Mouse (Mus musculus) heart, adult 18-20 months (tissue): ENCODE data around the gene Rbms3. TPM values are rescaled to one million over a fixed set of nuclear protein-coding genes. Genes with fewer than 3 reads are reported as not detected.

Source experiments
- DNase-seq, 2 experiments: peaks; one replicate each; pipeline ENCODE4 v3.0.0; 2021 to 2022; ENCODE audit warnings: mixed read lengths in 1 of 2
- total RNA-seq, 2 experiments: library from RNA; stranded (reverse); gene quantifications; 2 replicates each; pipeline ENCODE4 v1.2.3; 2021

The Rbms3 gene
- total RNA-seq, 2 experiments from 2014 or later: 7.3 to 9.5 TPM

DNA sequence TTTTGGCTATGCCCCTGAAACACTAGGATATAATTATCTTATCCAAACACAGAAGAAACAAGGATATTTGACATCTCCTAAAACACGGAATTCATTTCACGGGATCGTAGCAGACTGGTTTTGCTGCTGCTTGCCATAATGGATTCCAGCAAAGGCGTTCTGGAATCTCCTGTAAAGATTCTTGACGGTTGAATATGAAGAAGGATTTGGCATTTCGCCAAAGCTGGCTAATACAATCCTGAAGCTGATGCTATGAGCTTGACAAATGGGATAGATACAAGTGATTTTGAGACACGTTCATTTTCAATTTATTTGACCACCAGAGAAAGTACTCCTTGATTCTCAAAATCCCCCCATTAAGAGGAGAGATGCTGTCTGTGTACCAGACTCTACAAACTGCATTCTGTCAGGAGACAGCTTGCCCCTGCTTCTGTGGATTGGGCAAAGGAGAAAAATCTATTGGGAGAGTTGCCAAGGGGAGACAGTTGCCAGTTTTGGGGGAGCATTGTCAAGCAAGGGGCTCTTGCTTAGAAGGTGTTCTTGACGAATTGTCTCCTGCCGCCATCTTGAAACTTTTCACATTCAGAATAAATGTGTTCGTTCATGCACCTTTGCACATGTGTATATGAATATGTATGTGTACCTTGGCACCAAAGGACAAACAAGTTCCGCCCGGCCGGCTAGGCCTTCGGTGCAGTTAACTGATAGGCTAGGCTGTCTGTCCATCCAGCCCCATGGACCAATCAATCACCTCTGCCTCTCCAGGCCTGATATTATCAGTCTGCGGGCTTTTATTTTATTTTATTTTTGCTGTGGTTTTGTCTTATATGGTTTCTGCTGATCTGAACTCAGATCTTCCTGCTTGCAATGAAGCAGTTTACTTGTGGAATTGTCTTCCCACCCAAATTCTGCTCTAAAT is 442.3 kb downstream of the Rbms3 start:
- DNase-seq: no peak

DNA sequence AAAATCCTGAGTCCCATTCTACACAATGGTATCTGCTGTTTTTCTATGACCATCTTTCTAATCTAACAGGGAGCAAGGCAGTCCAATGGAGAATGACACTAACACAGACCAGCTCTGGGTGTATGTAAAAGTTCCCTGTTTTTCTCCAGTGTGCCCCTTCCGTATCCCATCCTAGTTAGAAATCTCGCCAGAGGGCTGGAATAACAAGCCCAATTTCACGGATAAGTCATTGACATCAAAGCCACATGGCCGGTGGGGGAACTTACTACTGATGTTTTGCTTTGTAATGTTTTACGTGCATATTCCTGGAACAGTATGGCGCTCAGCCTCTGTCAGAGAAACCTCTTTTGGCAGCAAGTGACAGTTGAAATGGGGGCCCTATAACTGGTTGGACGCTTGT is 449.1 kb downstream of the Rbms3 start:
- DNase-seq: no peak

DNA sequence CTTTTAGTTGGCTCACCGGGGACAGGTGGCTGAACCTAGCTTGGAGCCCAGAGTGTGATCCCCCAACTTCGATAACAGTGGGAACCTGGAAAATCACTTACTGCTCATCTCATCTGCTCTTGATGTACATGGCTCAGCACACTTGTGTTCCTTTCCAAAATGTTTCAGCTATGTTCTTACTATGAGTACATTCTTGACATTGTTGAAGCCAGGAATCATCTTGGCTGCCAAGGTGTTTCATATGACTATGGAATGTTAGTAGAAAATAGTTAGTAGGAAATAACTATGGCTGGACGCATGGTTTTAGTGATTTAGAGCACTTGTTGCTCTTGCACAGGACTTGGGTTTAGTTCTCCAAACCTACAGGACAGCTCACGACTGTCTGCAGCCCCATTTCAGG is 451.3 kb downstream of the Rbms3 start:
- DNase-seq: peak; percentile 12 to 21

DNA sequence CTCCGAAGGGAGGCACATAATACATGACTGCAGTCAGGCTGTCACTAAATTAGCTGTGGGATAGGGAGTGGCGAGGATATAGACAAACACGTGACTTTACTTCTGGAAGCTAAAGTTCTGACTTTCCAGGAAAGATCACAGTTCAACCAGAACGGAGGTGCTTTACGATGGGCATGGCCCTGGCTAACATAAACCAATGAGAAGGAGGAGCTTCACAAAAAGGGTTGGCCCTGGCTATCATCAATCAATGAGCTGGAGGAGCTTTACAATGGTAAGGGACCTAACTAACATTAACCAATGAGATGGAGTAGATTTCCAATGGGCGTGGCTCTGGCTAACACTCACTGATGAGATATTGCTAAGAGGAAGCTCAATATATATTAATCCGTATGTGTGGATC is 457.2 kb downstream of the Rbms3 start:
- no peak for DNase-seq

DNA sequence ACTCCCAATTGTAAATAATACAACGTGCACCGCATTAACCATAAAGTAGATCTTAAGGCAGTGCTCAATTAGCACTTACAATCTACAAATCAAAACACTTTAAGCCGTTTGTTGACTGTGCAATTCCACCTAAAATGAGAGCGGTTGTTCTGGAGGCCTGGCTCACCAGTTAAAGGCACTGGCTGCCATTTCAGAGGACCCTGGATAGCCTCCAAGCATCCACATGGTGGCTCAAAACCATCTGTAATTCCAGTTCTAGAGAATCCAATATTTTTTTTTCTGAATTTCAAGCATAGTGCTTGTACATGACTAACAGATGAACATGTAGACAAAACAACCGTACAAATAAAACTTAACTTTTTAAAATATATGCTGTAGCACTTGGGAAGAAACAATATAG is 460.5 kb downstream of the Rbms3 start:
- DNase-seq: peak in 1 of 2 experiments; percentile 36

DNA sequence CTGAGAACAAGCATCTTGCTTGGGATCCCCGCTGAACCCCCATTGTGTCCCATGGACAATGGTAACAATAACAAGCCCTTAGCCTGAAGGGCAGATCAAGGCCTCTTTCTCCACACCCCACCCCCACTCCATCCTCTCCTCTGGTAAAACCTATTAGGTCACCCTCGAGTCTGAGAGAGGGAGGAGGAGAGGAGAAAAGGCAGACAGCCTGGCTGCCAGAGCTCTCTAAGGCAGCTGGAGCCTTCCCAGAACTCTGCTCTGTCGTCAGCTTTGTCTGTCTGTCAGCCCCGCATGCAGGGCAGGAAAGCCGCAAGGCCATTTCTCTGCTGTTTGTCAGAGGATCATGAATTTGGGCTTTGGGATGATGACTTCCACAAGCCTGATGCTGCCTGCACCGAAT is 466.6 kb downstream of the Rbms3 start:
- peak; percentile 39 to 45 for DNase-seq

DNA sequence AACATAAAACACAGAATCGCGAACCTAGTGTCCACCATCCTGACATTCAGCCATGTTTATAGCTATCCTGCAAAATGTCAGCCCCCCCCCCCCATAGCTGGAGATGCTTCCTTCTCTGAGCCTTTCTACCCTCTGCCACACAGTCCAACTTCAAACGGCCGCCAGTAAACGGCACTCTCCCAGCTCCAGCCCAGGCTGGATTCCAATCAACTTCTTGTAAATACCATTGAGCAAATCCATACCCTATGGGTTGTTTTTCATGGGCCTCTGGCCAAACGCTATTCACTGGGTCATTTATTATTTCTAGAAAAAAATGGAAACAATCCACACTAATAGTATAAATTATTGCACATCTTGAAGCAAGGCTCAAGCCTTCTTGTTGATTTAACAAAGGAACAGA is 468.6 kb downstream of the Rbms3 start:
- no peak for DNase-seq

DNA sequence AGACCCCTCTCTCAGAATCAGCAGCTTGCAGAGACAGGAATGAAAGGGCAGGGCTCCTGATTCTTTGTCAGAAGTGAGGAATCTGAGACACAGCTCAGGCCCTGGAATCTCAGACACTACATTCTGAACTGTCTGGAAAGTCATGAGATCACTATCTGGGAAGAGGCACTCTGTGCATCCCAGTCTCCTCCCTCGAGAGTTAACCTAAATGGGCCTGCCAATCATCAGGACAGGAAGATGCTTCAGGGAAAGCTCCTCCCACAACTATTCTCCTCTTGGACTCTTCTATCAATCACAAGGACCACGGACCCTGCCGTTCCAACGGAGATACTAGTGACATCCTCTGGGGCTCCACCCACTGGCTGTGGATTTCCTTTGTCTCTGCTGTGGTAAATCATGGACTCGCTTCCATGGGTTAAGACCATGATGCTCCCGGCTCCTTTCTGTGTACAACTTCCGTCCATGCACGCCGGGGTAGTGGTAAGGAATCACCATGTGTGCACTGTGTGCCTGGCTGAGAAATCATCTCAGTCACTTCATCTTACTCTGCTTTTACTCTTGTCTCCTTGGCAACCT is 473.3 kb downstream of the Rbms3 start:
- DNase-seq: no peak

DNA sequence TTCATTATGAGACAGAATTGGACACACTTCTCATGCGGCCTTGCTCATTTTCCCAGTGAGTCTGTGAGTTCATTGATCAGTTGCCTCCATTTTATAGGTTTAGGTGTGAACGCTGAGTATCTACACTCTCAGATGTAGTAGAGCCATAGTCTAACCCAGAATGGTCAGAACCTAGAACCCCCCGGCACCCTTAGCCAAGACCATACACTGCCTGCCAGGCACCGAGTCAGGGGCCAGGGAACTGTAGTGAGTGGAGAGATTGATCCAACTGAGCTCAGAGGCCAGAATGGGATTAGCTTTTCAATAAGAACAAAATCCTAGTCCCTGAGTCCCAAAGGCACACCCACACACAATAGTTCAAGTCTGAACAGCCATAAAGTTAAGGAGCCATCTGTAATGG is 475.1 kb downstream of the Rbms3 start:
- no peak for DNase-seq

DNA sequence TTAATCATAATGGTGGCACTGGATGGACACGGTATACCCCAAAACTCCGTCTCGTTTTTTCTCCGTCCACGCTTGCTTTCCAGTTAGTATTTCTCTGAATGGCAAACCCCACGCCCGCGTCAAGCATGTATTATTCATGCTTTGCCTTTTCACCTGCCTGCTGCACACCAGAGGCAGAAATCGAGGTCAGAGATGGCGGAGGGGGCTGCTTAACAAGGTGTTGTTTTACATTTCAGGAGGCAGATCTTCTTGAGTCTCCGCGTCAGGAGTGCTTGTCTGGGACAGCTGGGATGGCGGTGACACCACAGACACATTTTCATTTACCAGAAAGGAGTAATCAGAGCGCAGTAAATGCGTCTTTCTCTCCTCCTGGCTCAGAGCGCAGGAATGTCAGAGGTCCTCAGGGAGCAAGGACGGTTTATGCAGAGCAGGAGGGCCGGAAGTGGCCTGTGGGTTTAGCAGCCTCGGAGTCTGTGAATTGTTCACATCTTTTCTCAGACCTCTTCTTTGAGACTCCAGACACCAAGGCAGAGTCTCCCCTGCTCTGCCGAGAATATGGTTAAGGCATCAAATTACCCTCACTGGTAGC is 475.9 kb downstream of the Rbms3 start:
- DNase-seq: peak in 1 of 2 experiments; percentile 24

DNA sequence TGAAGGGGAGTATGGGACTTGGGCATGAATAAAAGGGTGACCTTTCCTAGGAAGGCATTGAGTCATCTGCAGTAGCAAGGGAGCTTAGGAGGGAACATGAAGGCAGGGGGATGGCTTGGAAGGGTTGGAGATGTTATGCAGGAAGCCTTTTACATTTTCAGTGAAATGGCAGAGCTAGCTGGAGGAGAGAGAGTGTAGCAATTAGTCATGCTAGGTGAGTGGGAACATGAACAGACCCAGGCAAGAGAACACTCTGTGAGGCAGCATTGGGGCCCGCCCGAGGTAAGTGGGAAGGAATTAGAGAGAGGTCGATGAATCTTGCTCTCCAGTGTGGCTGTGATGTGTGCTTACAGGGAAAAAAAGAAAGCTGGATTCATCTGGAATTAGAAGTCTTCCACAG is 477.8 kb downstream of the Rbms3 start:
- no peak for DNase-seq

DNA sequence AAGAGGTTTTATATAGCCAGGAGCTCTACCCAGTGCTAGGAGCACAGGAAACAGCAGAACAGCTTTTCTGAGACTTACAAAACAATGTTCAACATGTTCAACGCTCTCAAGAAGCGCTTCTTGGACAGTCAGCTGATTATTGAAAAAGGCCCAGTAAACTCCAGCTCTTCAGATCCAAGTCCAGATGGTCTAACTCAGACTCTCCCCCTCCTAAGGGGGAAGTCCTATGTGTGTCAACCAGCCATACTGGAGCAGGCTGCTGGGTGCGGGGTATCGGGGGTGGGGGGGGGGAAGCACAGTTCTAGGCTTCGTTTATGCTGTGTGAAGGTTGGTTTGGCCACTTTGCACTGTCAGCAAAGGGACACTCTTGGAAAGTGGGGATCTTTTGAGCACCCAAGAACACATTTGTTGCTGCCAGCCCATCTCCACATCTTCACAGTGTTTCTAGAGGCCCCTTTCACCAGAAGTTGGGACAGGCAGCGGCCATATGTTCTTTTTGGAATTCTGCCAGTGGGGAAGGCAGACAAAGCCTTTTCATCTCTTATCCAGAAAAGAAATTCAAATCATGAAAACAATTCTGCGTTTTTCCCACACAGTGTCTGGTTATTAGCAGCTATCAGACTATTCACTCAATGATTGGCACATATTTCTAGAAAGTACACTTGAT is 485.5 kb downstream of the Rbms3 start:
- peak in 1 of 2 experiments; percentile 12 for DNase-seq

DNA sequence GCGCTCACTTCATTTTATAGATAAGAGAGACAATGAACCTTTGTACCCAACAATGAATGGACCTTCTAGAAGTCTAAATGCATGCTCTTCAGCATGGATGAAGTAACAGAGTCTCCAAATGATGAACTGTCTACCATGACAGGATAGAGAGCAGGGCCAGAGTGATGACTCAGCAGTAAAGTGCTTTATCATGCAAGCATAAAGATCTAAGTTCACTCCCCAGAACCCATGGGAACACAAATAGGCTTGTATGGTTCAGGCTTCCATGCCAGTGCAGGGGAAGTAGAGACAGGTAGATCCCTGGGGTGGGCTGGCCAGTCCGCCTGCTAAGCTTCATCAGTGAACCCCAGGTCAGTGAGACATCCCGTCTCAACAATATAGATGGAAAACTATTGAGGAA is 489.7 kb downstream of the Rbms3 start:
- no peak for DNase-seq

DNA sequence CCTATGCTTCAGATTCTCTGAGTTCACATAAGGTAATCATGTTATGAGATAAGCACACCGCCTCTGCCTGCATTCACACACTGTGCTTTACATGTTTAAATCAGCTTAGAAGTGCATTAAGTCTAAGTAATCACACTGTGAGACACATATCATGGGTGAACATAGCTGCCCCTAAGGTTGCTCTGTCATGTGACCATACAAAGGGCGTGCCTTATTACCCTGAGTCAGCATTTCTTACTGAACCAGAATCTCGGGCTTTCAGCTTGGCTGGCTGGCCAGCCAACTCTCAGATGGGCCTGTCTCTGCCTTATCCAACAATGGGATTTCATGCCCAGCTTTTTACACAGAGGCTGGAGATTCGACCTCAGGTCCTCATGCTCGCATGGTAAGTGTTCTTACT is 493.3 kb downstream of the Rbms3 start:
- no peak for DNase-seq

DNA sequence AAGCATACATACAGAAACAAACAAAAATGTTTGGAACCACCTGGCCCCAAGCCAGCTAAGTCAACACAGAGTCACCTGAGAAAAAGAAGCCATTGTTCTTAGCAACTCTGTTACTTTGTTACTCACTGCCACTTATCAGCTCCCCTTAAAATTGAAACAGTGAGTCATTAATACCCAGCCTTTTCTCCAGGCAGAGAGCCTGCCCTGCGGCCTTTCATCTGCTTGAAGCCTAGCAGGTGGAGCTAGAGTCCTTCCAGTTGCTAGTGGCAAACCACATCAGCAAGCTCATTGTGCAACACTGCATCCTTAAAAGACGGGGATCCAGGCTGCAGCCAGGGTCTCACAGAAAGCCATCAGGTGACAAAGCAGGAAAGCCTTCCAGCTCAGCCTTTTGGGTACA is 495.7 kb downstream of the Rbms3 start:
- peak in 1 of 2 experiments; percentile 38 for DNase-seq

DNA sequence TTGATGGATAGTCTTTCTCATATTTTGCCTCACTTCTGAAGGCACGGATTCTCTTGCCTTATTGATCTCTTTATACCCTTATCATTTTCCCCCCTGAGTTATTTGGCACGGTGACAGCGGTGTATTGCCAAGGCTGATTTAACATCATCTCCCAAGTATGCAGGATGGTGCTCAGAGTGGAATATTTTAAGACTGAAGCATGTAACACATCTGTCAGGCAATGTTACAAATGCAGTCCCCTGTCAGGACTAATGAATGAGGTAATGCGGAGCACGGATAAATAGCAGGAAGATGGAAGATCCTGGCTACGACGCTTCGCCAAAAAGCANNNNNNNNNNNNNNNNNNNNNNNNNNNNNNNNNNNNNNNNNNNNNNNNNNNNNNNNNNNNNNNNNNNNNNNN is 502.9 kb downstream of the Rbms3 start:
- peak in 1 of 2 experiments; percentile 15 for DNase-seq

DNA sequence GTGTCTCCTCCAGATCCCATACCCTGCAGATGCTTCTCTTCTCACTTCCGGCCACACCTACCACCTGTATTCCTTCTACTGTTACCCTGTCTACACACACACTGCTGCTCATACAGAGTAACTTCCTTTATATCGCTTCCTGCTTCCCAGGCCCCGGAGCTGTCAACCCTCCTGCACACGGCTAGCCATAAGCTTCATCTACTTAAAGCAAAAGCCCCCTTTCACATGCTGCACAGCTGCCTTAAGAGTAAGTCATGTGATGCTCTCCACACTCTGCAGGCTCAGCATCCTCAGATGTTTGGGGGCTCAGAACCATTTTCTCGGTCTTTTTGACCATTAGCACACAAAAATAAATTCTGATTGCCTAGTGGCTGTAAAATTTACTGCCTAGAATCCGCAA is 503.9 kb downstream of the Rbms3 start:
- DNase-seq: no peak

DNA sequence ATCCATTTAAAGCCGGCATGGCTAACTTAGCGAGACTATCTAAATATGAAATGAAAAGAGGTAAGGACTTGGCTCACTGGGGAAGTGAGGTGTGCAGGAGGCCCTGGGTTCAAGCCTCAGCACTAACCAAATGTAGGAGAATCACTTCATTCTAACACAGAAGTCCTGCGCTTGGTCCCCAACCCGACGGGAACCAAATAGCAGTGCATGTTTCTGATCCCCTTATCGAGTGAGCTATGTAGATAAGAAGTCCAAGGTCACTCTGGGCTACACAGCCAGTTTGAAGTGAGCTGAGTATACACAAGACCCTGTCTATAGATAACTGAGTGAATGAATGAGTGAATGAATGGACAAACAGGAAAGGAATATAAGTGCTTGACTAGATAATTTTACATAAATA is 508.1 kb downstream of the Rbms3 start:
- no peak for DNase-seq

DNA sequence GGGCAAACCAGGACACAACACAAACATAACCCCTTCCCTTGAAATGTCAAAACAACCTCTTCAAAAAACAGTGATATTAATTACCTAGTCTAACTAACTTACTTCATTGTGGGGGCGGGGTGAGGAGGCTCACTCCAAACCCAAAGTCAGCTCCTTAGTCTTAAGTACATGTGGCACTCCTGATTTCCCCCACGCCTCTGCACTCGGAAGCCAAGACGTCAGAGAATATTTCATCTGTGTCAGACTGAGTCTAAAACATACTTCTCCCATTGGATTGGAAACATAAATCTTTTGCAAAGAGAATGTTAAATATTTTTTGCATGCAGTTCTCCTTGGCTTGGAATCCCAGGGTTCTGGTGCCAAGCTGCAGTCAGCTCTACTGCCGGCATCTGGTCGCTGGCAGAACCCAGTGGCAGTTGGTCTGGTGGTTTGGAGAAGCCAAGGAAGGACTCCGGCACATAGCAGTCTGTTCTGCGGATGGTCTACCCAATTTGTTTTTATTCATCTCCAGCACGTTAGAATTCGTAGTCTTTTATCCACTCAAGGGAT is 512.5 kb downstream of the Rbms3 start:
- no peak for DNase-seq

DNA sequence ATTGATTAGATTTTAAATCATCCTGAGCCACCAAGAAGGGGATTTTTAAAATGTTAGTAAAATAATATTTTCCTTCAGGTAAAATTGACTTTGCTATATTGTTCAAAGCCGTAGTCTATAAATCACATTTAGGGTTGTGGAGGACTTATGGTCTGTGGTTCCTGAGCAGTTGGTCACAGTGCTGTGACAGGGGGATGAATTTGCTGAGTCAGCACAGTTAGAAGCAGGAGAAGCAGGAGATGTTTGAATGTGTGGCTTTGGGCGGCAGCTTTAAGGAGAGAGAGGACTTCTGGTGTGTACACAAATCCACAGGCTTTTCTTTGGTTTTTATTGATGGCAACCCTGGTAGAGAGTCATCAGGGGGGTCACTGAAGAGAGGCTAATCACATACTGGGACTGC is 514.1 kb downstream of the Rbms3 start:
- no peak for DNase-seq

DNA sequence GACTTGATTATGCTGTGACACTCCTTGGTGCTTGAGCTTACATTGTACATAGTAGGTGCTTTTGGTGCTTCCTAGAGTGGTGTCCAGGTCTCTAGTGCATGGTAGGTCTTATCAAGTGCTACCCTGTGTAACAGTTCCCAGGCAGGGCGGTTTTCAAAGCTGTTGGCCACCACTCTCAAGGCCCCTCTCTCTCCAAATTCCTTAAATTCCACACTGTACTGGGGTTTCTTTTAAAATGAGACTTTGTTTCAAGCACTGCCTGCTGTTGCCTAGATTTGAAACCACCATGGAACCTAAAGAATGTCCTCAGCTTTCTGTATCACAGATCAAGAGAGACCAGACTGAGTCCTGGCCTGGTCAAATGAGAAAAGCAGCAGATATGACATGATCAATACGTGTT is 516.1 kb downstream of the Rbms3 start:
- no peak for DNase-seq

DNA sequence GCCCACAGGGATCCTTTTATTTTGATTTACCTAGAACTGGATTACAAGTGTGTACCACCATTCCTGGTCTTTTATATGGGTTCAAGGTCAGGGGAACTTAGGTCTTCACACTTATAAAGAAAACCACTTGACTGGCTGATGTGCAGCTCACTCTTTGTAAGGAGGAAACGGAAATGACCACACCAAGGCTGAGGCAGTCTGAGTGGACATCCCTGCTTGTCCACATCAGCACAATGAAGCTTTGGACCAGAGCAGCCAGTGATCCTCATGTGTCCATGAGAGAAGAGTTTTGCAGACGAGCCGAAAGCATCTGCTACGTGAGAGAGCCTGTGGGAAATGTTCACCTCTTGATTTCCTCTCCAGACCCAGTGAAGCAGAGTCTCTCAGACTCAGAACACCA is 521.8 kb downstream of the Rbms3 start:
- DNase-seq: no peak
